Mouse (Mus musculus) midbrain, embryonic 14.5 days (tissue): ENCODE measurements around the gene Usp37. TPM values are rescaled to one million over a fixed set of nuclear protein-coding genes. Genes with fewer than 3 reads are reported as not detected.
"Not testable (repeated sequence)": the region's sequence is repeated elsewhere in the genome, so short reads cannot be mapped to it uniquely, and the experiment has no call there.

Experiments
- ATAC-seq: fragments of 200-750 bp; cut with Nextera tagmentation; 2 replicates; pipeline ENCODE4 v1.8.0; 2017; ENCODE audit warnings: moderate number of reproducible peaks, moderate library complexity; ENCODE audit not compliant: low FRiP score, low TSS enrichment
- DNase-seq: peaks from one replicate; pipeline ENCODE4 v3.0.0-alpha.2; 2015
- H3K27ac ChIP-seq: fragments of 300-500 bp; sonication (generic); replicated peaks from 2 replicates; pipeline ENCODE4 v1.5.1; 2014; ENCODE audit warnings: mild to moderate bottlenecking, low read depth, low read length, moderate library complexity
- H3K27me3 ChIP-seq: fragments of 300-500 bp; sonication (generic); 2 replicates; pipeline ENCODE4 v1.6.1; 2014; ENCODE audit warnings: low read length, control low read depth, mixed read lengths; ENCODE audit not compliant: control insufficient read depth, insufficient read depth
- H3K36me3 ChIP-seq: fragments of 300-500 bp; sonication (generic); 2 replicates; pipeline ENCODE4 v1.6.1; 2014; ENCODE audit warnings: low read length, control low read depth; ENCODE audit not compliant: control insufficient read depth, insufficient read depth
- H3K4me1 ChIP-seq: fragments of 300-500 bp; sonication (generic); 2 replicates; pipeline ENCODE4 v1.6.1; 2014; ENCODE audit warnings: mild to moderate bottlenecking, antibody characterized with exemption, low read length, control low read depth; ENCODE audit not compliant: control insufficient read depth, insufficient read depth
- H3K4me2 ChIP-seq: fragments of 300-500 bp; sonication (generic); 2 replicates; pipeline ENCODE4 v1.6.1; 2014; ENCODE audit warnings: mild to moderate bottlenecking, low read length, moderate library complexity
- H3K4me3 ChIP-seq: fragments of 300-500 bp; sonication (generic); replicated peaks from 2 replicates; pipeline ENCODE4 v1.5.1; 2014; ENCODE audit warnings: low read depth, low read length
- H3K9ac ChIP-seq: fragments of 300-500 bp; sonication (generic); replicated peaks from 2 replicates; pipeline ENCODE4 v1.6.1; 2014; ENCODE audit warnings: mild to moderate bottlenecking, low read length, moderate library complexity
- H3K9me3 ChIP-seq: fragments of 300-500 bp; sonication (generic); 2 replicates; pipeline ENCODE4 v1.6.1; 2016; ENCODE audit warnings: low read length, control low read depth, mixed read lengths; ENCODE audit not compliant: control insufficient read depth
- WGBS: fragments of 180-500 bp; shearing (Covaris S2); extraction: QIAGEN DNeasy Blood & Tissue Kit; methylation state at CpG from one replicate; pipeline ENCODE4 v1.1.7; 2014; 5-methylcytosine and 5-hydroxymethylcytosine counted together
- polyA plus RNA-seq: library from polyadenylated mRNA; unstranded; fragments of >200 nt; fragmentation: Nextera tagmentation; extraction: Ambion mirVana; gene quantifications from 2 replicates; pipeline ENCODE4 v1.2.1, GENCODE M21; 2014

Usp37 gene
- polyA plus RNA-seq, 1 experiment from 2014 or later = 33.1 TPM

- no peak within 1 kb of the TSS for H3K9ac ChIP-seq
- WGBS = 4% methylated on average over 6 of the region's 6 CpGs
- ATAC-seq (no peak), DNase-seq (peak; percentile 40)
- no peaks in the 10 kb centered on the region for H3K36me3 ChIP-seq
- peak within 1 kb of the TSS; percentile 38 for H3K4me2 ChIP-seq
- H3K4me1 ChIP-seq = 0 out of 2 replicates have a peak, but pooled peaks cover 8% of the 10 kb centered on the region
- no peaks in the 10 kb centered on the region for H3K27me3 ChIP-seq
- no peaks in the 10 kb centered on the region for H3K9me3 ChIP-seq
- H3K4me3 ChIP-seq = no peak within 1 kb of the TSS
- H3K27ac ChIP-seq = no peak within 1 kb of the TSS
Observed at GRCm38 (mm10) chr1:74542451-74542961, 1.6 kb downstream of the Usp37 start, which contains the start of gene Plcd4. Plcd4 (plus strand) TSS chr1:74542888.

GRCm38 (mm10) chr1:74538650-74539049, 5.4 kb downstream of the Usp37 start:
- peak; percentile 47 for DNase-seq
- ATAC-seq = no peak
- no peaks in the 10 kb centered on the region for H3K9me3 ChIP-seq
- H3K4me2 ChIP-seq = no peak overlapping the region
- no peak overlapping the region for H3K4me3 ChIP-seq
- 0 out of 2 replicates have a peak, but pooled peaks cover 8% of the 10 kb centered on the region for H3K4me1 ChIP-seq
- H3K9ac ChIP-seq = no peak overlapping the region
- H3K27ac ChIP-seq = no peak overlapping the region
- no peaks in the 10 kb centered on the region for H3K36me3 ChIP-seq
- H3K27me3 ChIP-seq = no peaks in the 10 kb centered on the region

GRCm38 (mm10) chr1:74528589-74528988, 15.5 kb downstream of the Usp37 start:
- 96% methylated on average over 7 of the region's 7 CpGs for WGBS
- Histone ChIP-seq H3K4me3 (no peak overlapping the region), H3K9me3 (no peaks in the 10 kb centered on the region), H3K36me3 (peaks cover 92% of the 10 kb centered on the region), H3K4me2 (no peak overlapping the region), H3K27ac (no peak overlapping the region), H3K9ac (no peak overlapping the region), H3K4me1 (no peaks in the 10 kb centered on the region), H3K27me3 (no peaks in the 10 kb centered on the region)
- DNase-seq (no peak), ATAC-seq (no peak)

- ATAC-seq (no peak), DNase-seq (no peak)
- Histone ChIP-seq H3K27ac (no peak overlapping the region), H3K9ac (no peak overlapping the region), H3K4me2 (no peak overlapping the region), H3K27me3 (no peaks in the 10 kb centered on the region), H3K36me3 (peaks cover 92% of the 10 kb centered on the region), H3K9me3 (no peaks in the 10 kb centered on the region), H3K4me1 (no peaks in the 10 kb centered on the region), H3K4me3 (no peak overlapping the region)
- 97% methylated on average over 4 of the region's 4 CpGs for WGBS
Observed at GRCm38 (mm10) chr1:74524746-74525145, 19.3 kb downstream of the Usp37 start.

GRCm38 (mm10) chr1:74519875-74520274, 24.2 kb downstream of the Usp37 start:
- Histone ChIP-seq H3K4me1 (no peaks in the 10 kb centered on the region), H3K36me3 (peaks cover 61% of the 10 kb centered on the region), H3K27me3 (no peaks in the 10 kb centered on the region), H3K4me2 (no peak overlapping the region), H3K9me3 (no peaks in the 10 kb centered on the region), H3K9ac (no peak overlapping the region), H3K4me3 (no peak overlapping the region), H3K27ac (no peak overlapping the region)
- ATAC-seq (no peak), DNase-seq (no peak)

- not testable (repeated sequence) for H3K27me3 ChIP-seq, H3K4me3 ChIP-seq, H3K4me1 ChIP-seq, H3K36me3 ChIP-seq, H3K4me2 ChIP-seq, H3K9ac ChIP-seq, ATAC-seq, H3K27ac ChIP-seq, H3K9me3 ChIP-seq, DNase-seq
- 97% methylated on average over 1 of the region's 1 CpGs for WGBS
Observed at GRCm38 (mm10) chr1:74512999-74513398, 31.1 kb downstream of the Usp37 start.

GRCm38 (mm10) chr1:74511306-74511705, 32.8 kb downstream of the Usp37 start:
- Histone ChIP-seq H3K4me2 (no peak overlapping the region), H3K9ac (no peak overlapping the region), H3K4me1 (peaks cover 21% of the 10 kb centered on the region), H3K4me3 (no peak overlapping the region), H3K36me3 (no peaks in the 10 kb centered on the region), H3K27me3 (no peaks in the 10 kb centered on the region), H3K9me3 (no peaks in the 10 kb centered on the region), H3K27ac (no peak overlapping the region)
- WGBS = over 99% methylated on average over 5 of the region's 5 CpGs
- ATAC-seq (no peak), DNase-seq (no peak)

- H3K9me3 ChIP-seq = no peaks in the 10 kb centered on the region
- ATAC-seq = no peak
- H3K27me3 ChIP-seq = no peaks in the 10 kb centered on the region
- peaks cover 30% of the 10 kb centered on the region for H3K4me1 ChIP-seq
- H3K27ac ChIP-seq = no peak overlapping the region
- no peak for DNase-seq
- no peaks in the 10 kb centered on the region for H3K36me3 ChIP-seq
- WGBS = 95% methylated on average over 2 of the region's 2 CpGs
- no peak overlapping the region for H3K4me3 ChIP-seq
- H3K9ac ChIP-seq = no peak overlapping the region
- H3K4me2 ChIP-seq = peak overlapping the region; percentile 88
Observed at GRCm38 (mm10) chr1:74507780-74508179, 36.3 kb downstream of the Usp37 start.

GRCm38 (mm10) chr1:74506471-74506881, 37.6 kb downstream of the Usp37 start:
- Histone ChIP-seq H3K27ac (peak overlapping the region; percentile 79), H3K27me3 (no peaks in the 10 kb centered on the region), H3K9ac (peak overlapping the region; percentile 81), H3K4me2 (peak overlapping the region; percentile 88), H3K4me1 (peaks cover 30% of the 10 kb centered on the region), H3K9me3 (no peaks in the 10 kb centered on the region), H3K36me3 (0 out of 2 replicates have a peak, but pooled peaks cover 3% of the 10 kb centered on the region), H3K4me3 (peak overlapping the region; percentile 64)
- DNase-seq (peak; percentile 76), ATAC-seq (peak; percentile 42)
- 0% methylated on average over 34 of the region's 34 CpGs for WGBS
